Mouse (Mus musculus) common myeloid progenitor, adult 5-6 weeks (primary cell): Measurements from ENCODE around the gene Galnt16. TPM values are rescaled to one million over a fixed set of nuclear protein-coding genes. Genes with fewer than 3 reads are reported as not detected.

ENCODE experiments used
- ATAC-seq: replicated peaks from 2 replicates; pipeline ENCODE4 v1.8.0; 2016; ENCODE audit warnings: low read depth, mild to moderate bottlenecking, moderate TSS enrichment, inconsistent platforms; ENCODE audit not compliant: poor library complexity, severe bottlenecking
- total RNA-seq: library from RNA; stranded (forward); fragments of 200-1000, 187-1606 nt; gene quantifications from 2 replicates; pipeline ENCODE4 v1.2.3, GENCODE M21; 2017

The Galnt16 gene
- total RNA-seq, 1 experiment from 2014 or later: not detected

- ATAC-seq: no peak
These were observed 128.3 kb downstream of the Galnt16 start for GRCm38 (mm10) chr12:80646377-80646776.

GRCm38 (mm10) chr12:80653951-80654658 lies 136.0 kb downstream of the Galnt16 start:
- no peak for ATAC-seq

GRCm38 (mm10) chr12:80654659-80655025 lies 136.6 kb downstream of the Galnt16 start:
- ATAC-seq: no peak

- no peak for ATAC-seq
These were observed 140.6 kb downstream of the Galnt16 start for GRCm38 (mm10) chr12:80658661-80659060.

GRCm38 (mm10) chr12:80662322-80662721 lies 144.2 kb downstream of the Galnt16 start:
- ATAC-seq: no peak

- ATAC-seq: no peak
These were observed 145.9 kb downstream of the Galnt16 start for GRCm38 (mm10) chr12:80663935-80664334.

GRCm38 (mm10) chr12:80668391-80668790 lies 150.3 kb downstream of the Galnt16 start:
- ATAC-seq: no peak

- ATAC-seq: peak; percentile 62
These were observed 155.1 kb downstream of the Galnt16 start for GRCm38 (mm10) chr12:80673170-80673569.

Other genes with a start within 250 kb of the Galnt16 start
- 19.0 and 19.2 TPM in 2 replicates for gene Dcaf5, start 81.7 kb upstream of the Galnt16 start, total RNA-seq
- 11.9 and 17.7 TPM in 2 replicates for gene Exd2, start 55.2 kb upstream of the Galnt16 start, total RNA-seq
- 14.1 and 16.4 TPM in 2 replicates for gene Slc39a9, start 125.6 kb downstream of the Galnt16 start, total RNA-seq
- 115 and 128 TPM in 2 replicates for gene Erh, start 126.1 kb downstream of the Galnt16 start, total RNA-seq
- gene Plekhd1, start 174.3 kb downstream of the Galnt16 start, total RNA-seq: not detected in 2 replicates
- gene Ccdc177, start 242.4 kb downstream of the Galnt16 start, total RNA-seq: 0.14 and 0.29 TPM in 2 replicates